Mouse (Mus musculus): ENCODE results near the gene Galnt10. TPM values are rescaled to one million over a fixed set of nuclear protein-coding genes. Genes with fewer than 3 reads are reported as not detected.

Gene Galnt10
- polyA plus RNA-seq, 1 experiment from 2014 or later, result 13.0 TPM

- Histone ChIP-seq H3K27ac (replicated peaks) (no peak overlapping the region), H3K9me3 (no peaks in the 10 kb centered on the region)
- peak; percentile 62 for ATAC-seq (ENCODE audit: low read depth)
Measured at GRCm38 (mm10) chr11:57760509-57761058, 115.3 kb downstream of the Galnt10 start.

DNA sequence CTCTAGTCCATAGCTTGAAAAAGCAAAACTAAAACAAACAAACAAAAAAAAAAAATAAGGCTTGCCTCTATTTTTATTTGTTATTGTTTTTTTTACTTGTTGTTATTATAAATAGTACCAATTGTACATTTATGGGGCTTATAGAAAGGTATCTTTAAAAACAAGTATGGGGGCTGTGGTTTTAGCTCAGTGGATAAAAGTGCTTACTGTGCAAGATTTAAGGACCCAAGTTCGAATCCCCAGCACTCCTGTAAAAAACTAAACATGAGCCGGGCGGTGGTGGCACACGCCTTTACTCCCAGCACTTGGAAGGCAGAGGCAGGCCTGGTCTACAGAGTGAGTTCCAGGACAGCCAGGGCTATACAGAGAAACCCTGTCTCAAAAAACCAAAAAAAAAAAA lies 116.1 kb downstream of the Galnt10 start:
- Histone ChIP-seq H3K36me3 (peaks cover 7% of the 10 kb centered on the region; the same call in 1 of the 2 replicates), H3K4me2 (no peak overlapping the region), H3K9me3 (no peaks in the 10 kb centered on the region), H3K4me1 (replicated peaks) (peaks cover 25% of the 10 kb centered on the region), H3K4me3 (no peak overlapping the region), H3K27me3 (no peaks in the 10 kb centered on the region), H3K27ac (replicated peaks) (no peak overlapping the region), H3K9ac (no peak overlapping the region)
- 98% methylated on average over 4 of the region's 4 CpGs for WGBS
- ATAC-seq (ENCODE audit: low read depth), result no peak

More at GRCm38 (mm10) chr11:57760509-57761058, 115.3 kb downstream of the Galnt10 start:
- Histone ChIP-seq H3K4me2 (no peak overlapping the region), H3K4me1 (replicated peaks) (peaks cover 22% of the 10 kb centered on the region), H3K9ac (no peak overlapping the region), H3K4me3 (no peak overlapping the region), H3K36me3 (peaks cover 7% of the 10 kb centered on the region; the same call in 1 of the 2 replicates), H3K27me3 (0 out of 2 replicates have a peak, but pooled peaks cover 2% of the 10 kb centered on the region)
- 9% methylated on average over 14 of the region's 14 CpGs for WGBS

DNA sequence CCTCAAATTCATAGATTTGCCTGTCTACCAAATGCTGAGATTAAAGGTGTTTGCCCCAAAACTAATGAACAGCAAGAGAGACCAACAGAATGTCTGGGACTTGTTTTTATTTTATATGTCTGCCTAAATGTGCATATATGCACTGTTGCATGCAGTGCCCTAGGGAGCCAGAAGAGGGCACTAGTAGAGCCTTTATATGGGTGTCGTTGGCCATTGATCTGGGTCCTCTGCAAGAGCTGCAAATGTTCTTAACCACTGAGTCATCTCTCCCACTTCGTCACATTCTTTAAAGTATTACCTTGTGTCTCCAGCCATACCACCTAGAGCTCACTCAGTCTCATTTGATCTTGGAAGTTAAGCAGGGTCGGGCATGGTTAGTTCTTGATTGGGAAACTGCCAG lies 118.9 kb downstream of the Galnt10 start:
- Histone ChIP-seq H3K27ac (replicated peaks) (no peak overlapping the region), H3K4me3 (no peak overlapping the region), H3K9ac (no peak overlapping the region), H3K9me3 (no peaks in the 10 kb centered on the region), H3K4me2 (no peak overlapping the region), H3K36me3 (peaks cover 7% of the 10 kb centered on the region; the same call in 1 of the 2 replicates), H3K27me3 (0 out of 2 replicates have a peak, but pooled peaks cover 3% of the 10 kb centered on the region), H3K4me1 (replicated peaks) (peaks cover 33% of the 10 kb centered on the region)
- WGBS, result 88% methylated on average over 3 of the region's 3 CpGs
- ATAC-seq (ENCODE audit: low read depth), result no peak

GRCm38 (mm10) chr11:57766617-57767016 lies 121.4 kb downstream of the Galnt10 start:
- WGBS, result 30% methylated on average over 12 of the region's 12 CpGs
- no peak for ATAC-seq (ENCODE audit: low read depth)
- Histone ChIP-seq H3K4me3 (no peak overlapping the region), H3K9me3 (no peaks in the 10 kb centered on the region), H3K36me3 (peaks cover 7% of the 10 kb centered on the region; the same call in 1 of the 2 replicates), H3K4me2 (no peak overlapping the region), H3K4me1 (replicated peaks) (peaks cover 21% of the 10 kb centered on the region), H3K27me3 (0 out of 2 replicates have a peak, but pooled peaks cover 3% of the 10 kb centered on the region), H3K9ac (no peak overlapping the region), H3K27ac (replicated peaks) (no peak overlapping the region)

DNA sequence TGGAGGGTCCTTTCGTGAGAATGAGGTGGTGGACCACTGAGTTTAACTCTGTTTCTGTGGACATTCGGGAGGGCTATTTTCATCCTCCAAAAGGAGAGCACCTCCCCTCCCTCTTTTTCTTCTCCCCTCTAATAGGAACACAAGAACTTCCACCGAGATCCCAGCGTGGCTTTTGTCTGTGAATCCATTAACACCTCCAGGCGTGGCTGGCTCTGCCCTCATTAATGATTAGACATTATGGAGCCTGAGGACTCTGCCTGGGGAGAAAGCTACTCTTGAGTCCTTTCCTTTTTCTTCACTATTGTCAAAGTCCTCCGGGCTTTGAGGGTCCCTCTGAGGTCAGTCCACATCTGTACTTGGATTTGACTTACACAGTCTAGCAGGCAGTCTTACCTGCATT lies 121.9 kb downstream of the Galnt10 start:
- ATAC-seq (ENCODE audit: low read depth), result no peak
- Histone ChIP-seq H3K4me1 (replicated peaks) (peaks cover 21% of the 10 kb centered on the region), H3K27me3 (0 out of 2 replicates have a peak, but pooled peaks cover 4% of the 10 kb centered on the region), H3K9me3 (no peaks in the 10 kb centered on the region), H3K9ac (no peak overlapping the region), H3K4me2 (no peak overlapping the region), H3K4me3 (no peak overlapping the region), H3K36me3 (peaks cover 8% of the 10 kb centered on the region; the same call in 1 of the 2 replicates), H3K27ac (replicated peaks) (no peak overlapping the region)
- 13% methylated on average over 6 of the region's 6 CpGs for WGBS

GRCm38 (mm10) chr11:57770776-57771175 lies 125.5 kb downstream of the Galnt10 start:
- Histone ChIP-seq H3K4me3 (no peak overlapping the region), H3K9me3 (no peaks in the 10 kb centered on the region), H3K27ac (replicated peaks) (no peak overlapping the region), H3K9ac (no peak overlapping the region), H3K27me3 (peaks cover 8% of the 10 kb centered on the region; the same call in 1 of the 2 replicates), H3K4me2 (no peak overlapping the region), H3K36me3 (0 out of 2 replicates have a peak, but pooled peaks cover 7% of the 10 kb centered on the region), H3K4me1 (replicated peaks) (peaks cover 45% of the 10 kb centered on the region)
- ATAC-seq (ENCODE audit: low read depth), result no peak
- WGBS, result 90% methylated on average over 5 of the region's 5 CpGs

- WGBS, result 89% methylated on average over 8 of the region's 8 CpGs
- ATAC-seq (ENCODE audit: low read depth), result no peak
Measured at GRCm38 (mm10) chr11:57771676-57772075, 126.4 kb downstream of the Galnt10 start.

GRCm38 (mm10) chr11:57773479-57773878 lies 128.2 kb downstream of the Galnt10 start:
- WGBS, result 21% methylated on average over 13 of the region's 13 CpGs
- Histone ChIP-seq H3K36me3 (0 out of 2 replicates have a peak, but pooled peaks cover 7% of the 10 kb centered on the region), H3K9ac (peak overlapping the region; percentile 52; the same call in 1 of the 2 replicates), H3K27ac (replicated peaks) (peak overlapping the region; percentile 79; the same call in 1 of the 2 replicates), H3K27me3 (peaks cover 8% of the 10 kb centered on the region; the same call in 1 of the 2 replicates), H3K4me1 (replicated peaks) (peaks cover 39% of the 10 kb centered on the region), H3K4me3 (no peak overlapping the region), H3K9me3 (no peaks in the 10 kb centered on the region), H3K4me2 (peak overlapping the region; percentile 1; the same call in 1 of the 2 replicates)
- peak; percentile 47 for ATAC-seq (ENCODE audit: low read depth)

More at GRCm38 (mm10) chr11:57771676-57772075, 126.4 kb downstream of the Galnt10 start:
- Histone ChIP-seq H3K4me1 (replicated peaks) (peaks cover 45% of the 10 kb centered on the region), H3K36me3 (0 out of 2 replicates have a peak, but pooled peaks cover 7% of the 10 kb centered on the region), H3K9ac (no peak overlapping the region), H3K27ac (replicated peaks) (no peak overlapping the region), H3K27me3 (peaks cover 8% of the 10 kb centered on the region; the same call in 1 of the 2 replicates), H3K4me3 (no peak overlapping the region), H3K9me3 (no peaks in the 10 kb centered on the region), H3K4me2 (no peak overlapping the region)

DNA sequence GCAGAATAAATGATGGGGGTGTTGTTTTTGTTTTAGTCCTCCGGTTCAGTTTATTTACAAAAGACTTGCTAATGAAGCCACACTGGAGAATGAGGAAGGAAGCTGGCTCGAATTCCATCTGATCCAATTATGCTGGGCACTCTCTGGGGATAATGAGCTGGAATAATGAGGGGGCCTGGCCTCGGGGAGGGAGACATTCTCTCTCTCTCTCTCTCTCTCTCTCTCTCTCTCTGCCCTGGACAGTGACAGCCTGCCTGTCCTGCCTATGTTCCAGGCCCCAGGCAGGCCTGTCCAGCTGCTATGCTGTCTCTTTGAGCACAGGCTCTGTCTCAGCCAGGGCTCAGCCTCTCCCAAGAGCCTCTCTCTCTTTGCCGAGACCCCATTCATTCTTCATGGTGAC lies 128.7 kb downstream of the Galnt10 start:
- H3K4me1 ChIP-seq (replicated peaks), result peaks cover 43% of the 10 kb centered on the region
- peak overlapping the region; percentile 9 for H3K4me2 ChIP-seq
- H3K9me3 ChIP-seq, result no peaks in the 10 kb centered on the region
- 3% methylated on average over 4 of the region's 4 CpGs for WGBS
- H3K4me3 ChIP-seq, result no peak overlapping the region
- 0 out of 2 replicates have a peak, but pooled peaks cover 7% of the 10 kb centered on the region for H3K36me3 ChIP-seq
- peak overlapping the region; percentile 52; the same call in 1 of the 2 replicates for H3K9ac ChIP-seq
- H3K27ac ChIP-seq (replicated peaks), result peak overlapping the region; percentile 79
- ATAC-seq (ENCODE audit: low read depth), result peak; percentile 77
- H3K27me3 ChIP-seq, result peaks cover 5% of the 10 kb centered on the region; the same call in 1 of the 2 replicates

DNA sequence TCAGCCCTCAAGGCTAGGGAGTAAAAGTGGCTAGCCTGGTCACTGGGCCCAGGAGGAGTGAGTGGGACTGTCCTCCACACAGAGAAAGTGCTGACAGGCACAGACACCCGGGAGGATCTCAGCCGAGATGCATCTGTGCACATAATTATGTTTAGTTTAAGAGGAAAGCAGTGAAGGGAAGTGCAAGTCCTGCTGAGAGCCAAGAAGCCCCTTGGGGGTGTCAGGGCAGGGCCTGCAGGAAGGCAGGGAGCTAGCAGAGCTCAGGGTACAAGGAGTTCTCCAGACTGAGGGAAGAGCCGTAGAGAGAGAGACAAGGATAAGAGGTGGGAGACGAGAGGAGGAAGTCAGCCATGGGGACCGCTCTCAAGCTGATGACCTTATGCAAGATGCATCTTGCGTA lies 130.6 kb downstream of the Galnt10 start:
- no peak overlapping the region; the same call in 1 of the 2 replicates for H3K9ac ChIP-seq
- H3K9me3 ChIP-seq, result no peaks in the 10 kb centered on the region
- no peak for ATAC-seq (ENCODE audit: low read depth)
- H3K4me1 ChIP-seq (replicated peaks), result peaks cover 55% of the 10 kb centered on the region
- 63% methylated on average over 6 of the region's 6 CpGs for WGBS
- H3K27me3 ChIP-seq, result peaks cover 5% of the 10 kb centered on the region; the same call in 1 of the 2 replicates
- 0 out of 2 replicates have a peak, but pooled peaks cover 7% of the 10 kb centered on the region for H3K36me3 ChIP-seq
- no peak overlapping the region for H3K4me2 ChIP-seq
- no peak overlapping the region for H3K4me3 ChIP-seq
- no peak overlapping the region for H3K27ac ChIP-seq (replicated peaks)

DNA sequence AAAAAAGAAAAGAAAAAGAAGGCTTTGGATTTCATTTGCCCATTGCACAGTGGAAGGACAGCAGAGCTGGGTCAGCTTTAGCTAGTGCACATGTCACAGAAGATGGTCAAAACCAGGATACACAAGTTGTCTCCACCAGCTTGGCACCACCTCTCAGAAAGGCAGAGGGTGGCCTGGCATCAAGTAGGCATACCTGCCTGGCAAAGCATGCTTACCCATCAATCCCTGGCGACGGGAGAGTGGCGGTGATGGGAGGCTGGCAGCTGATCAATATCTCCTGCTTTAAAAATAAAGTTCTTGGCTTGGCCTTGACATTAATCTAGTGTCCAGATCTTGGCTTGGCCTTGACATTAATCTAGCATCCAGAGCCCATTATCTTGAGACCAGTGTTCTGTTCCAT lies 131.3 kb downstream of the Galnt10 start:
- no peak overlapping the region for H3K9ac ChIP-seq
- peaks cover 55% of the 10 kb centered on the region for H3K4me1 ChIP-seq (replicated peaks)
- no peak overlapping the region for H3K4me3 ChIP-seq
- H3K27ac ChIP-seq (replicated peaks), result no peak overlapping the region
- H3K27me3 ChIP-seq, result peaks cover 5% of the 10 kb centered on the region; the same call in 1 of the 2 replicates
- WGBS, result 97% methylated on average over 3 of the region's 3 CpGs
- H3K9me3 ChIP-seq, result no peaks in the 10 kb centered on the region
- no peak for ATAC-seq (ENCODE audit: low read depth)
- H3K36me3 ChIP-seq, result 0 out of 2 replicates have a peak, but pooled peaks cover 7% of the 10 kb centered on the region
- H3K4me2 ChIP-seq, result no peak overlapping the region

DNA sequence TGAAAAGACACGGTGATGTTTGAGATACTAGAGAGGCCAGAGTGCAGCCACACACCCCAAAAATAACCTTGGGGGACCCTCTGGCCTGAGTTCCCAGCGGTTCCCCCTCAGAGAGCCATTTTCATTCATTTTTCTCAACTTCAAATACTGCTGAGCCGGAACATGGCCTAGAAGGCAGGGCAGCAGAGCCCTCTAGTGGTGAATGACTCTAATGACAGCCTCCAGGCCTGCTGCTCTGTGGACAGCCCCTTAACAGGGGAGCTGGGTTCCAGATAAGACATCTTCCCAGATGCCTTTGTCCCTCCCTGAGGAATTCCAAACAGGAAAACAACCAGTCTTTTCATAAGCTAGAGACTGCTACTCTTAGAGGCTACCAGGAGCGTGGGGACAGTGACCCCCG lies 133.1 kb downstream of the Galnt10 start:
- Histone ChIP-seq H3K4me3 (no peak overlapping the region), H3K9ac (0 out of 2 replicates have a peak overlapping the region, but pooled peaks have one; percentile 17), H3K27me3 (no peaks in the 10 kb centered on the region), H3K9me3 (no peaks in the 10 kb centered on the region), H3K4me1 (replicated peaks) (peaks cover 50% of the 10 kb centered on the region), H3K27ac (replicated peaks) (no peak overlapping the region), H3K4me2 (no peak overlapping the region), H3K36me3 (no peaks in the 10 kb centered on the region)
- ATAC-seq (ENCODE audit: low read depth), result 0 out of 2 replicates have a peak, but pooled peaks have one; percentile 40
- 19% methylated on average over 5 of the region's 5 CpGs for WGBS
